Mouse (Mus musculus): ENCODE measurements around the gene Pcyt2. TPM values are rescaled to one million over a fixed set of nuclear protein-coding genes. Genes with fewer than 3 reads are reported as not detected.

The Pcyt2 gene
- polyA plus RNA-seq, 1 experiment from 2014 or later: 233 TPM

Small RNA genes within 50 kb of the gene (microRNA-seq; reads per million reads assigned to microRNA genes)
- gene Mir6936: not detected

Other genes with a start within 250 kb of the Pcyt2 start
- gene Faap100, start 239.2 kb downstream of the Pcyt2 start, polyA plus RNA-seq (2015; fragmentation: Nextera tagmentation; extraction: Ambion mirVana): 124 TPM in 2 replicates
- gene Nploc4, start 180.2 kb downstream of the Pcyt2 start, polyA plus RNA-seq (2015; fragmentation: Nextera tagmentation; extraction: Ambion mirVana): 34.2 and 39.1 TPM in 2 replicates
- not detected in 2 replicates for gene Tspan10, start 175.3 kb downstream of the Pcyt2 start, polyA plus RNA-seq (2015; fragmentation: Nextera tagmentation; extraction: Ambion mirVana)
- gene Pde6g, start 164.4 kb downstream of the Pcyt2 start, polyA plus RNA-seq (2015; fragmentation: Nextera tagmentation; extraction: Ambion mirVana): 0.39 and 0.52 TPM in 2 replicates
- 9.8 and 11.4 TPM in 2 replicates for gene Oxld1, start 159.9 kb downstream of the Pcyt2 start, polyA plus RNA-seq (2015; fragmentation: Nextera tagmentation; extraction: Ambion mirVana)
- 27.9 and 28.1 TPM in 2 replicates for gene Ccdc137, start 159.8 kb downstream of the Pcyt2 start, polyA plus RNA-seq (2015; fragmentation: Nextera tagmentation; extraction: Ambion mirVana)
- gene Arl16, start 150.3 kb downstream of the Pcyt2 start, polyA plus RNA-seq (2015; fragmentation: Nextera tagmentation; extraction: Ambion mirVana): 63.0 and 64.1 TPM in 2 replicates
- 112 and 115 TPM in 2 replicates for gene Mrpl12, start 133.3 kb downstream of the Pcyt2 start, polyA plus RNA-seq (2015; fragmentation: Nextera tagmentation; extraction: Ambion mirVana)
- gene Slc25a10, start 126.1 kb downstream of the Pcyt2 start, polyA plus RNA-seq (2015; fragmentation: Nextera tagmentation; extraction: Ambion mirVana): 28.6 and 29.2 TPM in 2 replicates
- 0.17 and 0.19 TPM in 2 replicates for gene Gcgr, start 87.2 kb downstream of the Pcyt2 start, polyA plus RNA-seq (2015; fragmentation: Nextera tagmentation; extraction: Ambion mirVana)
- gene Mcrip1, start 68.2 kb downstream of the Pcyt2 start, polyA plus RNA-seq (2015; fragmentation: Nextera tagmentation; extraction: Ambion mirVana): 249 and 264 TPM in 2 replicates
- gene Ppp1r27, start 66.8 kb downstream of the Pcyt2 start, polyA plus RNA-seq (2015; fragmentation: Nextera tagmentation; extraction: Ambion mirVana): not detected in 2 replicates
- gene P4hb, start 44.7 kb downstream of the Pcyt2 start, polyA plus RNA-seq (2015; fragmentation: Nextera tagmentation; extraction: Ambion mirVana): 256 and 259 TPM in 2 replicates
- gene Arhgdia, start 36.3 kb downstream of the Pcyt2 start, polyA plus RNA-seq (2015; fragmentation: Nextera tagmentation; extraction: Ambion mirVana): 458 and 487 TPM in 2 replicates
- 225 and 233 TPM in 2 replicates for gene Alyref, start 19.6 kb downstream of the Pcyt2 start, polyA plus RNA-seq (2015; fragmentation: Nextera tagmentation; extraction: Ambion mirVana)
- 200 and 205 TPM in 2 replicates for gene Anapc11, start 19.5 kb downstream of the Pcyt2 start, polyA plus RNA-seq (2015; fragmentation: Nextera tagmentation; extraction: Ambion mirVana)
- gene Npb, start 9.5 kb downstream of the Pcyt2 start, polyA plus RNA-seq (2015; fragmentation: Nextera tagmentation; extraction: Ambion mirVana): 0.59 and 1.3 TPM in 2 replicates
- gene Sirt7, start 7.3 kb upstream of the Pcyt2 start, polyA plus RNA-seq (2015; fragmentation: Nextera tagmentation; extraction: Ambion mirVana): 45.8 and 48.2 TPM in 2 replicates
- gene Mafg, start 15.7 kb upstream of the Pcyt2 start, polyA plus RNA-seq (2015; fragmentation: Nextera tagmentation; extraction: Ambion mirVana): 42.0 and 45.2 TPM in 2 replicates
- 18.2 and 21.2 TPM in 2 replicates for gene Pycr1, start 25.8 kb upstream of the Pcyt2 start, polyA plus RNA-seq (2015; fragmentation: Nextera tagmentation; extraction: Ambion mirVana)
- gene Myadml2, start 30.2 kb upstream of the Pcyt2 start, polyA plus RNA-seq (2015; fragmentation: Nextera tagmentation; extraction: Ambion mirVana): 0.90 and 1.2 TPM in 2 replicates
- gene Notum, start 43.2 kb upstream of the Pcyt2 start, polyA plus RNA-seq (2015; fragmentation: Nextera tagmentation; extraction: Ambion mirVana): 1.4 and 1.8 TPM in 2 replicates
- 149 and 158 TPM in 2 replicates for gene Aspscr1, start 55.0 kb upstream of the Pcyt2 start, polyA plus RNA-seq (2015; fragmentation: Nextera tagmentation; extraction: Ambion mirVana)
- 95.6 and 99.7 TPM in 2 replicates for gene Cenpx, start 95.8 kb upstream of the Pcyt2 start, polyA plus RNA-seq (2015; fragmentation: Nextera tagmentation; extraction: Ambion mirVana)
- gene Lrrc45, start 96.0 kb upstream of the Pcyt2 start, polyA plus RNA-seq (2015; fragmentation: Nextera tagmentation; extraction: Ambion mirVana): 82.6 and 89.9 TPM in 2 replicates
- gene Rac3, start 103.5 kb upstream of the Pcyt2 start, polyA plus RNA-seq (2015; fragmentation: Nextera tagmentation; extraction: Ambion mirVana): 560 and 572 TPM in 2 replicates
- gene Dcxr, start 109.3 kb upstream of the Pcyt2 start, polyA plus RNA-seq (2015; fragmentation: Nextera tagmentation; extraction: Ambion mirVana): 6.8 and 7.9 TPM in 2 replicates
- gene Cbr2, start 114.2 kb upstream of the Pcyt2 start, polyA plus RNA-seq (2015; fragmentation: Nextera tagmentation; extraction: Ambion mirVana): 1.2 and 2.2 TPM in 2 replicates
- gene Hmga1b, start 144.9 kb upstream of the Pcyt2 start, polyA plus RNA-seq (2015; fragmentation: Nextera tagmentation; extraction: Ambion mirVana): 1.7 and 2.9 TPM in 2 replicates
- 137 and 138 TPM in 2 replicates for gene Rfng, start 166.3 kb upstream of the Pcyt2 start, polyA plus RNA-seq (2015; fragmentation: Nextera tagmentation; extraction: Ambion mirVana)
- 296 and 300 TPM in 2 replicates for gene Gps1, start 166.3 kb upstream of the Pcyt2 start, polyA plus RNA-seq (2015; fragmentation: Nextera tagmentation; extraction: Ambion mirVana)
- 48.2 and 48.5 TPM in 2 replicates for gene Dus1l, start 178.5 kb upstream of the Pcyt2 start, polyA plus RNA-seq (2015; fragmentation: Nextera tagmentation; extraction: Ambion mirVana)
- 102 and 107 TPM in 2 replicates for gene Fasn, start 206.6 kb upstream of the Pcyt2 start, polyA plus RNA-seq (2015; fragmentation: Nextera tagmentation; extraction: Ambion mirVana)

All from midbrain, embryonic 15.5 days (tissue).